Mouse (Mus musculus): Measurements from ENCODE around the gene Ighmbp2. TPM values are rescaled to one million over a fixed set of nuclear protein-coding genes. Genes with fewer than 3 reads are reported as not detected.

Ighmbp2 gene
- polyA plus RNA-seq (2012; ENCODE audit: insufficient read depth, insufficient read length, missing spikeins): 1.0 and 1.1 TPM in 2 replicates

GRCm38 (mm10) chr19:3282572-3283467 is at the start of gene Ighmbp2, which contains the start of gene Mrpl21:
TSS of gene Ighmbp2 (minus strand) at chr19:3283017.
TSS of gene Mrpl21 (plus strand) at chr19:3282901.
- Histone ChIP-seq H3K4me3 (ENCODE audit: insufficient read depth, low read depth, low read length) (peak within 1 kb of the TSS; percentile 75), H3K4me1 (ENCODE audit: control insufficient read depth, insufficient read depth, insufficient read length, low read length) (peaks cover 3% of the 10 kb centered on the region), H3K27ac (replicated peaks; ENCODE audit: low read depth, low read length) (peak within 1 kb of the TSS; percentile 20; the same call in 1 of the 2 replicates)

GRCm38 (mm10) chr19:3326479-3327047 is 43.7 kb upstream of the Ighmbp2 start:
- no peak overlapping the region for H3K27ac ChIP-seq (replicated peaks; ENCODE audit: low read depth, low read length)
- H3K4me1 ChIP-seq (ENCODE audit: control insufficient read depth, insufficient read depth, insufficient read length, low read length): peaks cover 12% of the 10 kb centered on the region

GRCm38 (mm10) chr19:3325771-3326478 is 43.1 kb upstream of the Ighmbp2 start:
- Histone ChIP-seq H3K27ac (replicated peaks; ENCODE audit: low read depth, low read length) (peak overlapping the region; percentile 90), H3K4me3 (ENCODE audit: insufficient read depth, low read depth, low read length) (peak overlapping the region; percentile 88), H3K4me1 (ENCODE audit: control insufficient read depth, insufficient read depth, insufficient read length, low read length) (peaks cover 12% of the 10 kb centered on the region)

More at GRCm38 (mm10) chr19:3326479-3327047, 43.7 kb upstream of the Ighmbp2 start:
- no peak overlapping the region for H3K4me3 ChIP-seq (ENCODE audit: insufficient read depth, low read depth, low read length)

- H3K4me1 ChIP-seq (ENCODE audit: control insufficient read depth, insufficient read depth, insufficient read length, low read length): peaks cover 12% of the 10 kb centered on the region
- H3K27ac ChIP-seq (replicated peaks; ENCODE audit: low read depth, low read length): peak overlapping the region; percentile 94
- peak overlapping the region; percentile 88 for H3K4me3 ChIP-seq (ENCODE audit: insufficient read depth, low read depth, low read length)
Measured at GRCm38 (mm10) chr19:3324931-3325711, 42.3 kb upstream of the Ighmbp2 start.

GRCm38 (mm10) chr19:3324271-3324811 is 41.5 kb upstream of the Ighmbp2 start:
- Histone ChIP-seq H3K4me1 (ENCODE audit: control insufficient read depth, insufficient read depth, insufficient read length, low read length) (peaks cover 12% of the 10 kb centered on the region), H3K4me3 (ENCODE audit: insufficient read depth, low read depth, low read length) (peak overlapping the region; percentile 88), H3K27ac (replicated peaks; ENCODE audit: low read depth, low read length) (peak overlapping the region; percentile 94)

GRCm38 (mm10) chr19:3323753-3324270 is 41.0 kb upstream of the Ighmbp2 start:
- H3K4me3 ChIP-seq (ENCODE audit: insufficient read depth, low read depth, low read length): peak overlapping the region; percentile 88
- H3K27ac ChIP-seq (replicated peaks; ENCODE audit: low read depth, low read length): peak overlapping the region; percentile 94
- H3K4me1 ChIP-seq (ENCODE audit: control insufficient read depth, insufficient read depth, insufficient read length, low read length): peaks cover 12% of the 10 kb centered on the region

- H3K4me3 ChIP-seq (ENCODE audit: insufficient read depth, low read depth, low read length): peak overlapping the region; percentile 88
- H3K4me1 ChIP-seq (ENCODE audit: control insufficient read depth, insufficient read depth, insufficient read length, low read length): peaks cover 12% of the 10 kb centered on the region
- H3K27ac ChIP-seq (replicated peaks; ENCODE audit: low read depth, low read length): peak overlapping the region; percentile 94
Measured at GRCm38 (mm10) chr19:3323201-3323621, 40.4 kb upstream of the Ighmbp2 start.

GRCm38 (mm10) chr19:3322261-3322969 is 39.6 kb upstream of the Ighmbp2 start, which contains the start of gene Cpt1a:
TSS of gene Cpt1a (plus strand) at chr19:3322334.
- Histone ChIP-seq H3K27ac (replicated peaks; ENCODE audit: low read depth, low read length) (peak within 1 kb of the TSS; percentile 59), H3K4me1 (ENCODE audit: control insufficient read depth, insufficient read depth, insufficient read length, low read length) (peaks cover 12% of the 10 kb centered on the region), H3K4me3 (ENCODE audit: insufficient read depth, low read depth, low read length) (peak within 1 kb of the TSS; percentile 88)

GRCm38 (mm10) chr19:3321617-3322016 is 38.8 kb upstream of the Ighmbp2 start:
- Histone ChIP-seq H3K27ac (replicated peaks; ENCODE audit: low read depth, low read length) (peak overlapping the region; percentile 18), H3K4me3 (ENCODE audit: insufficient read depth, low read depth, low read length) (peak overlapping the region; percentile 65), H3K4me1 (ENCODE audit: control insufficient read depth, insufficient read depth, insufficient read length, low read length) (peaks cover 12% of the 10 kb centered on the region)

GRCm38 (mm10) chr19:3320801-3321200 is 38.0 kb upstream of the Ighmbp2 start:
- no peak overlapping the region for H3K4me3 ChIP-seq (ENCODE audit: insufficient read depth, low read depth, low read length)
- H3K27ac ChIP-seq (replicated peaks; ENCODE audit: low read depth, low read length): no peak overlapping the region

GRCm38 (mm10) chr19:3320086-3320485 is 37.3 kb upstream of the Ighmbp2 start:
- H3K4me1 ChIP-seq (ENCODE audit: control insufficient read depth, insufficient read depth, insufficient read length, low read length): 0 out of 2 replicates have a peak, but pooled peaks cover 4% of the 10 kb centered on the region
- H3K27ac ChIP-seq (replicated peaks; ENCODE audit: low read depth, low read length): no peak overlapping the region
- no peak overlapping the region for H3K4me3 ChIP-seq (ENCODE audit: insufficient read depth, low read depth, low read length)

More at GRCm38 (mm10) chr19:3320801-3321200, 38.0 kb upstream of the Ighmbp2 start:
- H3K4me1 ChIP-seq (ENCODE audit: control insufficient read depth, insufficient read depth, insufficient read length, low read length): 0 out of 2 replicates have a peak, but pooled peaks cover 4% of the 10 kb centered on the region

- no peak overlapping the region for H3K4me3 ChIP-seq (ENCODE audit: insufficient read depth, low read depth, low read length)
- no peak overlapping the region for H3K27ac ChIP-seq (replicated peaks; ENCODE audit: low read depth, low read length)
- 0 out of 2 replicates have a peak, but pooled peaks cover 4% of the 10 kb centered on the region for H3K4me1 ChIP-seq (ENCODE audit: control insufficient read depth, insufficient read depth, insufficient read length, low read length)
Measured at GRCm38 (mm10) chr19:3319341-3319740, 36.5 kb upstream of the Ighmbp2 start.

- Histone ChIP-seq H3K4me3 (ENCODE audit: insufficient read depth, low read depth, low read length) (no peak overlapping the region), H3K4me1 (ENCODE audit: control insufficient read depth, insufficient read depth, insufficient read length, low read length) (no peaks in the 10 kb centered on the region), H3K27ac (replicated peaks; ENCODE audit: low read depth, low read length) (no peak overlapping the region)
Measured at GRCm38 (mm10) chr19:3307175-3307949, 24.5 kb upstream of the Ighmbp2 start.
